Mouse (Mus musculus) stomach, postnatal 0 days (tissue): ENCODE results near the gene 1810013L24Rik.

Experiments
- CTCF ChIP-seq: IDR thresholded peaks from 2 replicates; pipeline ENCODE4 v1.5.1; 2016; ENCODE audit warnings: antibody characterized with exemption, low read depth, mild to moderate bottlenecking, moderate library complexity
- EP300 ChIP-seq: optimal IDR thresholded peaks from 2 replicates; pipeline ENCODE3; 2016; ENCODE audit warnings: antibody characterized with exemption

DNA sequence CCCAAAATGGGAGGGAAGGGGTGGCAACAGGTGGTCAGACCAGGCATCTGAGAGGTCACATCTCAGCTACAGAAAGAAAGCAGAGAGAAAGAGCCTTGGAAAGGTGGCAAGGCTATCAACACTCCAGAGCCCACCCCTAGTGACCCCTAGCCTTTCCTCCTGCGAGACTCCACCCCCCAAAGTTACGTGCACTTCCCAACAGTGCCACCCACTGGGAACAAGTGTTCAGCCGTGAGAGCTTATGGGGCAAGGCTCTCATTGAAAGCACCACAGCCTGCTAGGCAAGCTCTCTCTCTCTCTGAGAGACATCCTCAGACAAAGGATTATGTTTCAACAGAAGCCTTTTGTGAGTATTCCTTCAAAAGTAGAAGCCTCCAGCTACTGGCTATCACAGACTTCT is 34.9 kb upstream of the 1810013L24Rik start:
- TF ChIP-seq CTCF (peak; percentile 53), EP300 (no peak)
